Mouse (Mus musculus) heart, adult 2 months (tissue): Measurements from ENCODE around the gene Atg7. TPM values are rescaled to one million over a fixed set of nuclear protein-coding genes. Genes with fewer than 3 reads are reported as not detected.

Experiments used
- DNase-seq, 2 experiments: peaks; one replicate each; pipeline ENCODE4 v3.0.0; 2021
- H3K27ac ChIP-seq: fragments of 200-600 bp; 2 replicates; pipeline ENCODE4 v1.8.1; 2022
- H3K27me3 ChIP-seq: fragments of 200-500 bp; 2 replicates; pipeline ENCODE4 v1.6.1; 2012; ENCODE audit warnings: mild to moderate bottlenecking, low read length, inconsistent platforms, mixed read lengths; ENCODE audit not compliant: control insufficient read depth, insufficient read depth
- H3K36me3 ChIP-seq: fragments of 200-500 bp; 2 replicates; pipeline ENCODE4 v1.6.1; 2012; ENCODE audit warnings: low read length, inconsistent platforms; ENCODE audit not compliant: control insufficient read depth, insufficient read depth
- H3K4me1 ChIP-seq: fragments of 200-500 bp; 2 replicates; pipeline ENCODE4 v1.6.1; 2011; ENCODE audit warnings: low read length; ENCODE audit not compliant: control insufficient read depth, insufficient read depth
- H3K4me3 ChIP-seq: fragments of 200-600 bp; 2 replicates; pipeline ENCODE4 v1.8.1; 2022
- H3K79me2 ChIP-seq: fragments of 200-500 bp; replicated peaks from 2 replicates; pipeline ENCODE4 v1.6.1; 2012; ENCODE audit warnings: mild to moderate bottlenecking, inconsistent platforms, low read length, moderate library complexity, mixed read lengths; ENCODE audit not compliant: control insufficient read depth, insufficient read depth
- H3K9ac ChIP-seq: fragments of 200-500 bp; 2 replicates; pipeline ENCODE4 v1.6.1; 2012; ENCODE audit warnings: low read depth, mild to moderate bottlenecking, control low read depth, inconsistent platforms, low read length, mixed read lengths
- CTCF ChIP-seq: fragments of 200-600 bp; IDR thresholded peaks from 2 replicates; pipeline ENCODE4 v1.8.1; 2022; ENCODE audit warnings: antibody characterized with exemption, mild to moderate bottlenecking, moderate library complexity
- EP300 ChIP-seq: fragments of 200-500 bp; IDR thresholded peaks from 2 replicates; pipeline ENCODE4 v1.6.1; 2011; ENCODE audit warnings: low read depth, low read length, control low read depth; ENCODE audit not compliant: insufficient read depth
- POLR2A ChIP-seq: fragments of 200-500 bp; IDR thresholded peaks from 2 replicates; pipeline ENCODE4 v1.6.1; 2011; ENCODE audit warnings: mild to moderate bottlenecking, low read depth, low read length, control low read depth; ENCODE audit not compliant: insufficient read depth
- WGBS: fragments of 180-500 bp; shearing (Covaris S2); methylation state at CpG from one replicate; pipeline ENCODE4 v1.1.7; 2018; 5-methylcytosine and 5-hydroxymethylcytosine counted together
- intact Hi-C: fragments of 180-260 bp; cut with DNase I; formaldehyde crosslinking; loops from one replicate; pipeline ENCODE4 v1.15.1; 2025
- polyA plus RNA-seq: library from polyadenylated mRNA; depleted of rRNA; stranded (reverse); fragments of >200 nt; gene quantifications from 2 replicates; pipeline ENCODE4 v1.2.3, GENCODE M21; 2012
- total RNA-seq, 2 experiments: library from RNA; stranded (reverse); gene quantifications; 2 replicates each; pipeline ENCODE4 v1.2.3; 2021

Gene Atg7
- total and polyA plus RNA-seq, 3 experiments = 9.9 to 11.1 (median 10.7) TPM

DNA sequence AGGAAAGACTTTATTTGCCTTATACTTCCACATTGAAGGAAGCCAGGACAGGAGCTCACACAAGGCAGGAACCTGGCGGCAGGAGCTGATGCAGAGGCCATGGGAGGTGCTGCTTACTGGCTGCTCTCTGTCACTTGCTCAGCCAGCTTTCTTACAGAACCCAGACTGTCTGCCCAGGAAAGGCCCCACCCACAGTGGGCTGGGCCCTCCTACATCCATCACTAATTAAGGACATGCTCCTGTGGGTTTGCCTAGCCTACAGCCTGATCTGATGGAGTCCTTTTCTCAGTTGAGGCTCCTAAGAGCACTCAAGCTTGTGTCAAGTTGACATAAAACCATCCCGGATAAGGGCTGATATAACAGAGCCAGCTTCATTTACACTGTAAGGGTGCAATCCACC lies 211.5 kb downstream of the Atg7 start:
- no peak overlapping the region for H3K9ac ChIP-seq
- TF ChIP-seq EP300 (no peak), POLR2A (no peak), CTCF (no peak)
- peaks cover 15% of the 10 kb centered on the region for H3K4me1 ChIP-seq
- H3K79me2 ChIP-seq = no peaks in the 10 kb centered on the region
- no peak overlapping the region for H3K27ac ChIP-seq
- 61% methylated on average over 2 of the region's 2 CpGs for WGBS
- H3K27me3 ChIP-seq = no peaks in the 10 kb centered on the region
- intact Hi-C loops = no loop called here
- no peak overlapping the region for H3K4me3 ChIP-seq
- H3K36me3 ChIP-seq = no peaks in the 10 kb centered on the region
- no peak for DNase-seq

DNA sequence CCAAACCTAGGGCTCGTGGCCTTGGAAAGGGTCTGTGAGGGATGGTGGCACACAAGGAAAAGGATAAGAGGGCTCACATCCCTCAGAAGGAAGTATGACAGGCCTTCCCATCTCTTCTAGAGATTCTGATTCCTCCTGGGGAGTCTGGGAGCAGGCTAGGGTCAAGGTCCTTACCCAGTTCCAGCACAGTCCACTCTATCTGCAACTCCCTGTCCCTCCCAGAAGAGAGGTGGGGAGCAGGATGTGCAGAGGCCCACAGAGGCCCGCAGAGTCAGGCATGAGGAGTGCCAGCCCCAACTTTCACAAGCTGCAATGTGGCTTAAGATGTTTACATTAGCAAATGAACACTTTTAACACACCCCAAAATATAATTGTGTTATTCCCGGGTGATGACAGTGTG lies 212.7 kb downstream of the Atg7 start:
- 56% methylated on average over 3 of the region's 3 CpGs for WGBS
- Histone ChIP-seq H3K9ac (no peak overlapping the region), H3K79me2 (no peaks in the 10 kb centered on the region), H3K27me3 (no peaks in the 10 kb centered on the region), H3K27ac (no peak overlapping the region), H3K4me3 (no peak overlapping the region), H3K4me1 (peaks cover 15% of the 10 kb centered on the region), H3K36me3 (no peaks in the 10 kb centered on the region)
- DNase-seq = no peak
- intact Hi-C loops = no loop called here
- TF ChIP-seq POLR2A (no peak), EP300 (no peak), CTCF (no peak)

DNA sequence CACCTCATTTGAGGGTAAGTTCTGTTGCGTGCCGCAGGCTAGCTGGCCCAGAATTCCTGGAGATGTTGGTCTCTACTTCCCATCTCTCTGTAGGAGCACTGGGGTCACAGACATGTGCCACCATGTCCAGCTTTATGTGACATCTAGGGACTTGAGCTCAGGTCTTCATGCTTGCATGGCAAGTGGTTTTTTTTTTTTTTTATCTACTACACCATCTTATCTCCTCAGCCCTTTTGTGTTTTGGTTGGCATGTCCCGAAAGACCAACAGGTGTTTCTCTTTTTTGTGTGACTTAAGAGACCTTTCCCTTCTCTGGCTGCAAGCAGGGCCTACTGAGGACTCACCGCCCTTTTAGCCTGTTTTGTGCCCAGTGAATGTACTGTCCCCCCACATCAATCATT lies 213.6 kb downstream of the Atg7 start:
- no peak overlapping the region for H3K27ac ChIP-seq
- intact Hi-C loops = no loop called here
- 83% methylated on average over 4 of the region's 4 CpGs for WGBS

DNA sequence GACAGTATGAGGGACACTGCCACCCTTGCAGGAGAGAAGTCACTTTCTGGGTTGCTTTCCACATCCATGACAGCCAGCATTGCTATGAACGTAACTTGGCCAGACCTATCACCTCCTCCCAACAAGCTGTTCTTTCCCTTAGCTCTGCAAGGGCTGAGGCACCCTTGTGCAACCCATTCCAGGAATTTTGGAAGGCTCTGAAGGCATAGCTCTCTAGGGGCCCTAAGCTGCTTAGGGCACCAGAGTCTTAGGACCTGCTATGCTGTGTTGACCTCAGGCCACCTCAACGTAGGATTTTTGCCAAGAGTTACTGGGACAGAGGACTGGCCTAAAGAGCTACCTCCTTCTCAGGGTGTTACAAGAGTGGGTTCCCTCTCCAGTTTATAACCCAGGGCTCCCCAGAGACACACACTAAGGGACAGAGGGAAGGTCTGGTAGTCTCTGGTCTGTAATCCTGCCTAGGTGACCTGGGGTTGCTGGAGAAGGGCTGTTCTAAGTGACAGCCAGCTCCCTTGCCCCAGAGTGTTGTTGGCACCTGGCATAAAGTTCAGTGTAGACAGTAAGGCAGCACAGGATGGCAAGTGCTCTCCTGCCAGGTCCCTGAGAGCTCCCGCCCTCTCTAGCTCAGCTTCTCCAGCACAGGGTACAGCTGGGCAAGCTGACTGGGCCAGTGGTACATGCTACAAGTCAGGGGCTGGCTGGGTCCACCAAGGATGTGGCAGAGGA lies 215.3 kb downstream of the Atg7 start:
- peak in 1 of 2 experiments; percentile 42 for DNase-seq
- peak overlapping the region; percentile 1; the same call in 1 of the 2 replicates for H3K27ac ChIP-seq
- H3K9ac ChIP-seq = no peak overlapping the region
- WGBS = 44% methylated on average over 3 of the region's 3 CpGs
- peaks cover 18% of the 10 kb centered on the region for H3K4me1 ChIP-seq
- H3K36me3 ChIP-seq = no peaks in the 10 kb centered on the region
- H3K79me2 ChIP-seq = no peaks in the 10 kb centered on the region
- TF ChIP-seq POLR2A (no peak), EP300 (no peak), CTCF (no peak)
- intact Hi-C loops = no loop called here
- H3K27me3 ChIP-seq = no peaks in the 10 kb centered on the region
- no peak overlapping the region for H3K4me3 ChIP-seq

More for the DNA sequence above, 213.6 kb downstream of the Atg7 start:
- TF ChIP-seq EP300 (no peak), POLR2A (no peak), CTCF (no peak)
- H3K36me3 ChIP-seq = no peaks in the 10 kb centered on the region
- no peaks in the 10 kb centered on the region for H3K79me2 ChIP-seq
- no peak overlapping the region for H3K4me3 ChIP-seq
- H3K9ac ChIP-seq = no peak overlapping the region
- H3K4me1 ChIP-seq = peaks cover 18% of the 10 kb centered on the region
- no peaks in the 10 kb centered on the region for H3K27me3 ChIP-seq
- no peak for DNase-seq

DNA sequence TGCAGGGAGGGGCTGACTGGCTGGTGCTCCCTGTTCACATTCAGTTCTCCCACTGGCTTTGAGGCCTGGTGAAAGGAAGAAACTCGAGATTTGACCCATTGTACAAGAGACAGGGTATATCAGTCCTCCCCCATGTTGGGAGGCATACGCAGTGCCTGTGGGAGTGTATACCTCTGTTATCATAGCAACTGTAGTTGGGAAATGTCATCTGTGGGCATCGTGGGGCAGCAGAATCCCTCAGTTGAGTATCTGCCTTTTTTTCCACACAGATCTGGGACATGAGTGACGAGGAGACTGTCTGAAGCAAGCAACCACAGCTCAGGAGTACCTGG lies 215.8 kb downstream of the Atg7 start:
- H3K27ac ChIP-seq = peak overlapping the region; percentile 1; the same call in 1 of the 2 replicates
- H3K27me3 ChIP-seq = no peaks in the 10 kb centered on the region
- TF ChIP-seq CTCF (no peak), POLR2A (no peak), EP300 (no peak)
- H3K4me1 ChIP-seq = peaks cover 18% of the 10 kb centered on the region
- no peak for DNase-seq
- no peak overlapping the region for H3K9ac ChIP-seq
- WGBS = 70% methylated on average over 4 of the region's 4 CpGs
- H3K4me3 ChIP-seq = no peak overlapping the region
- peaks cover 2% of the 10 kb centered on the region; the same call in 1 of the 2 replicates for H3K36me3 ChIP-seq
- intact Hi-C loops = no loop called here
- no peaks in the 10 kb centered on the region; the same call in 1 of the 2 replicates for H3K79me2 ChIP-seq

DNA sequence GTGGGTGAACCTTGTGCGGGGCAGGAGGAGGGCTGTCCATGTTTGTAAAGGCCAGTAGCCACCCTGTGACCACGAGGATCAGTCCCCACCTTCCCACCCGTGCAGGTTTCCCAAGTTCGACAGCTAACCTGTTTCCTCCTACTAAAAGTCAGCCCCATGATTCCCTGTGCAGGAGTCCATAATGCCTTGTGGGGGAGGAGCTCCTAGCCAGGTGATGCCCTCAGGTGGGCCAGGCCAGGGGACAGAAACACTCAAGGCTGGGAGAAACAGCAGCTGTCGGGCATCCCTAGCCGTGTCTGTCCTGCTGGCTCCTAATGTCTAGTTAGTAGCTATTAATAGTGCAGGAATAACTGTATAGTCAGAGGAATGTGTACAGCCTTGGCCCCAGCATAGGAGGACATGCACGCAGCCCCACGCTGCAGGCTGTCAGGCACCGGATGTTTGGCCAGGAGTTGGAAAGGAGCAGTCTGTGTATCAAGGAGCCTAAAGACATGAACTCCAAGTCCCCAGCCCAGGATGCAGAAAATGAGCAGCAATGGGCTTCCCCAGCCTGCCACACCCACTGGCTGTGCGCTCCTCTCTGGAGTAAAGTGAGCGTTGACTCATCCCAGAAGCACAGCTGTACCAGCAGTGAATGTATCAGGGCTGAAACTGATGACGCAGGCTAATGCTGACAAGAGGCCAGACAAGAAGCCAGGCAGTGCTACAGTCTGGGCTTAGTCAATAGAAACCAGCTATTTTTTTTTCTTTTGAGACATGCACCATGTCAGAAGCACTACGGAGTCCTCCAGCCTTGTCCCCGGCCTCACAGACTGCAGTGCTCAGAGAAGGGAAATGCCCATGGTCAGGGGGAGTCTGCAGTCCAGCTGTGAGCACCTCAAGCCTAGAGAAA lies 218.0 kb downstream of the Atg7 start:
- peaks cover 29% of the 10 kb centered on the region for H3K4me1 ChIP-seq
- intact Hi-C loops = no loop called here
- H3K36me3 ChIP-seq = peaks cover 2% of the 10 kb centered on the region
- H3K4me3 ChIP-seq = no peak overlapping the region
- H3K27ac ChIP-seq = peak overlapping the region; percentile 33; the same call in 1 of the 2 replicates
- TF ChIP-seq EP300 = 0 out of 2 replicates have a peak, but pooled peaks have one; percentile 10
- no peak for TF ChIP-seq POLR2A
- peak; percentile 61 to 73 for DNase-seq
- H3K79me2 ChIP-seq = peaks cover 5% of the 10 kb centered on the region
- H3K27me3 ChIP-seq = no peaks in the 10 kb centered on the region
- WGBS = 41% methylated on average over 14 of the region's 14 CpGs
- no peak overlapping the region for H3K9ac ChIP-seq
